ENCODE assay signal across 14 mouse cellular contexts in genomic region chr15:99846633-99847032, GRCm38 (mm10). TPM values are rescaled to one million over a fixed set of nuclear protein-coding genes. Genes with fewer than 3 reads are reported as not detected.
DNase-seq lines count a peak whose midpoint lies in the region; ATAC-seq and TF ChIP-seq lines count a peak whose summit lies in the region.
"Had no signal": no experiment of that assay in that cellular context is flagged by ENCODE, and none has a peak within 500 bp of the region (broad histone marks: within the 10 kb centered on the region; RNA-seq: fewer than 3 reads in every experiment).

No protein-coding gene starts in this region.

- WGBS in liver, adult 2 months, result 24% methylated on average over 6 of the region's 6 CpGs
- 41% methylated on average over 6 of the region's 6 CpGs for WGBS in liver, embryonic 12.5 days (ENCODE audit: insufficient replicate concordance)
- WGBS in small intestine, adult 2 months, result 13% methylated on average over 6 of the region's 6 CpGs

- H3K27ac ChIP-seq in liver, adult 2 months (replicated peaks; ENCODE audit: insufficient read depth, low read depth, low read length), result peak overlapping the region; percentile 61
- H3K27ac ChIP-seq in liver, embryonic 12.5 days, result no peak overlapping the region
- H3K27ac ChIP-seq in small intestine, adult 2 months (ENCODE audit: insufficient read depth, low read depth, low read length), result peak overlapping the region; percentile 27; the same call in 1 of the 2 replicates
- H3K27ac ChIP-seq: embryonic facial prominence, embryonic 12.5 days; hindbrain, embryonic 15.5 days; midbrain, embryonic 12.5 days had no signal

- peak overlapping the region; percentile 38 for H3K9ac ChIP-seq in liver, adult 2 months (ENCODE audit: low read depth, low read length)
- H3K9ac ChIP-seq in liver, embryonic 12.5 days, result no peak overlapping the region
- H3K9ac ChIP-seq: embryonic facial prominence, embryonic 12.5 days; hindbrain, embryonic 15.5 days; liver, embryonic 15.5 days; midbrain, embryonic 12.5 days had no signal

- no peak for ATAC-seq in liver, embryonic 12.5 days
- ATAC-seq in common myeloid progenitor, adult 5-6 weeks (replicated peaks; ENCODE audit: low read depth, poor library complexity, severe bottlenecking), result 0 out of 2 replicates have a peak, but pooled peaks have one; percentile 31
- ATAC-seq: forebrain, embryonic 16.5 days had no signal

- no peak for TF ChIP-seq CTCF in liver, adult 2 months (IDR thresholded peaks at IDR 0.05; ENCODE audit: low read depth, low read length)
- TF ChIP-seq CTCF in small intestine, adult 2 months (IDR thresholded peaks at IDR 0.05; ENCODE audit: extremely low read depth, insufficient read length, insufficient replicate concordance, low read depth, low read length), result no peak

- peak; percentile 90 for DNase-seq in liver, adult 2 months (ENCODE audit: extremely low read depth, low read depth, low spot score)
- DNase-seq in A20 (ENCODE audit: low read depth, low spot score), result peak; percentile 26
- no peak for DNase-seq in cerebellum, adult 8-10 months
- no peak for DNase-seq in thymus, postnatal 36 days
- DNase-seq: cerebellum, adult 9-11 months; heart, postnatal 10 days had no signal

- H3K9me3 ChIP-seq in liver, embryonic 12.5 days (replicated peaks), result no peaks in the 10 kb centered on the region
- H3K9me3 ChIP-seq: embryonic facial prominence, embryonic 12.5 days; hindbrain, embryonic 15.5 days; liver, embryonic 15.5 days; midbrain, embryonic 12.5 days had no signal

- no peak overlapping the region for H3K4me2 ChIP-seq in liver, embryonic 12.5 days
- H3K4me2 ChIP-seq: embryonic facial prominence, embryonic 12.5 days; hindbrain, embryonic 15.5 days; liver, embryonic 15.5 days; midbrain, embryonic 12.5 days had no signal

- no peak for TF ChIP-seq POLR2A in liver, adult 2 months (IDR thresholded peaks at IDR 0.05; ENCODE audit: extremely low read depth, insufficient read depth, low read length)
- TF ChIP-seq POLR2A in small intestine, adult 2 months (IDR thresholded peaks at IDR 0.05; ENCODE audit: low read depth, low read length), result no peak

- no peak overlapping the region for H3K4me3 ChIP-seq in liver, adult 2 months (ENCODE audit: insufficient read depth, low read depth, low read length)
- no peak overlapping the region for H3K4me3 ChIP-seq in liver, embryonic 12.5 days
- no peak overlapping the region for H3K4me3 ChIP-seq in small intestine, adult 2 months (ENCODE audit: low read depth, low read length)
- H3K4me3 ChIP-seq: embryonic facial prominence, embryonic 12.5 days; hindbrain, embryonic 15.5 days; liver, embryonic 15.5 days; midbrain, embryonic 12.5 days had no signal

- H3K27me3 ChIP-seq in liver, adult 2 months (ENCODE audit: control insufficient read depth, insufficient read depth, low read length), result no peaks in the 10 kb centered on the region
- no peaks in the 10 kb centered on the region for H3K27me3 ChIP-seq in liver, embryonic 12.5 days (replicated peaks)
- no peaks in the 10 kb centered on the region for H3K27me3 ChIP-seq in small intestine, adult 2 months (ENCODE audit: control insufficient read depth, insufficient read depth, low read length)
- H3K27me3 ChIP-seq: embryonic facial prominence, embryonic 12.5 days; hindbrain, embryonic 15.5 days; liver, embryonic 15.5 days; midbrain, embryonic 12.5 days had no signal

- H3K36me3 ChIP-seq in liver, adult 2 months (ENCODE audit: control insufficient read depth, insufficient read depth, low read length), result peaks cover 8% of the 10 kb centered on the region; the same call in 1 of the 2 replicates
- no peaks in the 10 kb centered on the region for H3K36me3 ChIP-seq in liver, embryonic 12.5 days
- peaks cover 35% of the 10 kb centered on the region for H3K36me3 ChIP-seq in small intestine, adult 2 months (ENCODE audit: control insufficient read depth, insufficient read depth, low read length)
- H3K36me3 ChIP-seq: embryonic facial prominence, embryonic 12.5 days; hindbrain, embryonic 15.5 days; liver, embryonic 15.5 days; midbrain, embryonic 12.5 days had no signal

- H3K79me2 ChIP-seq in liver, adult 2 months (ENCODE audit: control insufficient read depth, insufficient read depth, low read length), result peaks cover 29% of the 10 kb centered on the region; the same call in 1 of the 2 replicates

- H3K4me1 ChIP-seq in liver, adult 2 months (ENCODE audit: control insufficient read depth, insufficient read depth, low read length), result peaks cover 48% of the 10 kb centered on the region
- 0 out of 2 replicates have a peak, but pooled peaks cover 12% of the 10 kb centered on the region for H3K4me1 ChIP-seq in liver, embryonic 12.5 days
- peaks cover 14% of the 10 kb centered on the region; the same call in 1 of the 2 replicates for H3K4me1 ChIP-seq in small intestine, adult 2 months (ENCODE audit: control insufficient read depth, insufficient read depth, insufficient read length, low read length)
- H3K4me1 ChIP-seq: hindbrain, embryonic 15.5 days had no signal

RNA-seq across cellular contexts. Expression of gene Lima1, which starts 28.6 kb away (rescaled TPM):
- total RNA-seq in liver, adult 2 months (2014; rRNA removed), result 28.9 and 32.7 TPM in 2 replicates
- polyA plus RNA-seq in liver, adult 2 months (2012; rRNA removed), result 11.2 and 16.0 TPM in 2 replicates
- 10.6 and 11.0 TPM in 2 replicates for polyA plus RNA-seq in liver, embryonic 12.5 days (2016; fragmentation: Nextera tagmentation; extraction: Ambion mirVana)
- total RNA-seq in common myeloid progenitor, adult 5-6 weeks (2017), result 1.5 and 2.2 TPM in 2 replicates
- 26.1 and 47.7 TPM in 2 replicates for polyA plus RNA-seq in small intestine, adult 2 months (2012; rRNA removed)

Comparison
In these comparisons a context has a peak if more than half of its experiments do, and no peak if none do; other contexts are left out.
1. DNase-seq: peak in liver, adult 2 months (single experiment) and A20 (single experiment); none in cerebellum, adult 8-10 months (single experiment) and thymus, postnatal 36 days (0 of 2).